Mouse (Mus musculus): ENCODE measurements around the gene Gm9.

DNA sequence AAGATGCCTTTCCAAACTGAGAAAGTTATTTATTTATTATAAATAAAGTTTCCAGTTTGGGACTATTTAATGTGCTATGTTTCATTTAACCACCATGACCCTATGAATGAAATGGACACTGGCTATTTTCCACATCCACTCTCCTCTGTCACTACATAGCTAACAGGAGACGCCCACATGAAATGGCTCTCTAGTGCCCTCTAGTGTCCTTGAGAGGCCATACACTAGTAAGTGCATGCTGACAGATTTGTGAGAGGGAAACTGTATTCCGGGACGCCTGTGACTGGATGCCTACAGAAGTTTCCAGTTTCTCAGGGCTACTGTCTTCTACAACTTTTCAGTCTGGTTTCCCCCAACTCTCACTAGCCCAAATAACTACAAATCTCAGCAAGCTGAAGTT, 43.8 kb downstream of the Gm9 start:
- TF ChIP-seq CTCF (IDR thresholded peaks at IDR 0.05; ENCODE audit: low read depth) (peak; percentile 74), EP300 (IDR thresholded peaks at IDR 0.05; ENCODE audit: low read depth) (no peak)
